Mouse (Mus musculus): Measurements from ENCODE around the gene Ufsp1. TPM values are rescaled to one million over a fixed set of nuclear protein-coding genes. Genes with fewer than 3 reads are reported as not detected.
A peak's percentile ranks its signal among the peaks of the same experiment; 100 is the strongest.
"Not testable (repeated sequence)": the region's sequence is repeated elsewhere in the genome, so short reads cannot be mapped to it uniquely, and the experiment has no call there.

Ufsp1 gene
- total and polyA plus RNA-seq, 2 experiments = 1.4 to 6.3 TPM

GRCm38 (mm10) chr5:137277360-137278342 lies 16.8 kb upstream of the Ufsp1 start:
- H3K27ac ChIP-seq (replicated peaks; ENCODE audit: insufficient read depth, low read depth, low read length) = no peak overlapping the region
- H3K27me3 ChIP-seq (ENCODE audit: control insufficient read depth, insufficient read depth, low read length) = peaks cover 4% of the 10 kb centered on the region; the same call in 1 of the 2 replicates
- no peaks in the 10 kb centered on the region for H3K4me1 ChIP-seq (ENCODE audit: control insufficient read depth, insufficient read depth, low read length)
- no peaks in the 10 kb centered on the region for H3K36me3 ChIP-seq (ENCODE audit: control insufficient read depth, insufficient read depth, low read length)
- DNase-seq (ENCODE audit: extremely low read depth, low read depth, low spot score) = no peak
- no peaks in the 10 kb centered on the region for H3K79me2 ChIP-seq (ENCODE audit: control insufficient read depth, insufficient read depth, low read length)
- TF ChIP-seq CTCF (IDR thresholded peaks at IDR 0.05; ENCODE audit: low read depth, low read length) (peak; percentile 55), POLR2A (IDR thresholded peaks at IDR 0.05; ENCODE audit: extremely low read depth, insufficient read depth, low read length) (no peak)
- no peak overlapping the region for H3K4me3 ChIP-seq (ENCODE audit: insufficient read depth, low read depth, low read length)
- no peak overlapping the region for H3K9ac ChIP-seq (ENCODE audit: low read depth, low read length)
- 47% methylated on average over 18 of the region's 18 CpGs for WGBS

GRCm38 (mm10) chr5:137284411-137284810 lies 10.0 kb upstream of the Ufsp1 start:
- H3K27ac ChIP-seq (replicated peaks; ENCODE audit: insufficient read depth, low read depth, low read length); H3K4me3 ChIP-seq (ENCODE audit: insufficient read depth, low read depth, low read length); H3K4me1 ChIP-seq (ENCODE audit: control insufficient read depth, insufficient read depth, low read length); H3K9ac ChIP-seq (ENCODE audit: low read depth, low read length); DNase-seq (ENCODE audit: extremely low read depth, low read depth, low spot score); H3K79me2 ChIP-seq (ENCODE audit: control insufficient read depth, insufficient read depth, low read length); H3K36me3 ChIP-seq (ENCODE audit: control insufficient read depth, insufficient read depth, low read length): not testable (repeated sequence)
- WGBS = 78% methylated on average over 6 of the region's 6 CpGs
- H3K27me3 ChIP-seq (ENCODE audit: control insufficient read depth, insufficient read depth, low read length) = peaks cover 10% of the 10 kb centered on the region; the same call in 1 of the 2 replicates

GRCm38 (mm10) chr5:137285045-137285444 lies 9.4 kb upstream of the Ufsp1 start:
- Histone ChIP-seq H3K27me3 (ENCODE audit: control insufficient read depth, insufficient read depth, low read length) (peaks cover 10% of the 10 kb centered on the region; the same call in 1 of the 2 replicates), H3K27ac (replicated peaks; ENCODE audit: insufficient read depth, low read depth, low read length) (no peak overlapping the region), H3K9ac (ENCODE audit: low read depth, low read length) (no peak overlapping the region), H3K36me3 (ENCODE audit: control insufficient read depth, insufficient read depth, low read length) (no peaks in the 10 kb centered on the region), H3K4me1 (ENCODE audit: control insufficient read depth, insufficient read depth, low read length) (0 out of 2 replicates have a peak, but pooled peaks cover 3% of the 10 kb centered on the region), H3K79me2 (ENCODE audit: control insufficient read depth, insufficient read depth, low read length) (no peaks in the 10 kb centered on the region), H3K4me3 (ENCODE audit: insufficient read depth, low read depth, low read length) (no peak overlapping the region)
- 55% methylated on average over 5 of the region's 5 CpGs for WGBS
- DNase-seq (ENCODE audit: extremely low read depth, low read depth, low spot score) = no peak
- TF ChIP-seq CTCF (IDR thresholded peaks at IDR 0.05; ENCODE audit: low read depth, low read length) (peak; percentile 33; the same call in 1 of the 2 replicates), POLR2A (IDR thresholded peaks at IDR 0.05; ENCODE audit: extremely low read depth, insufficient read depth, low read length) (no peak)

- no peaks in the 10 kb centered on the region for H3K36me3 ChIP-seq (ENCODE audit: control insufficient read depth, insufficient read depth, low read length)
- 50% methylated on average over 7 of the region's 7 CpGs for WGBS
- no peak for TF ChIP-seq CTCF (IDR thresholded peaks at IDR 0.05; ENCODE audit: low read depth, low read length)
- TF ChIP-seq POLR2A (IDR thresholded peaks at IDR 0.05; ENCODE audit: extremely low read depth, insufficient read depth, low read length) = no peak
- H3K27ac ChIP-seq (replicated peaks; ENCODE audit: insufficient read depth, low read depth, low read length) = no peak overlapping the region
- no peaks in the 10 kb centered on the region for H3K79me2 ChIP-seq (ENCODE audit: control insufficient read depth, insufficient read depth, low read length)
- peaks cover 10% of the 10 kb centered on the region; the same call in 1 of the 2 replicates for H3K27me3 ChIP-seq (ENCODE audit: control insufficient read depth, insufficient read depth, low read length)
- H3K9ac ChIP-seq (ENCODE audit: low read depth, low read length) = no peak overlapping the region
- H3K4me1 ChIP-seq (ENCODE audit: control insufficient read depth, insufficient read depth, low read length) = 0 out of 2 replicates have a peak, but pooled peaks cover 3% of the 10 kb centered on the region
- DNase-seq (ENCODE audit: extremely low read depth, low read depth, low spot score) = no peak
- H3K4me3 ChIP-seq (ENCODE audit: insufficient read depth, low read depth, low read length) = no peak overlapping the region
These were observed 8.4 kb upstream of the Ufsp1 start for GRCm38 (mm10) chr5:137285986-137286385.

DNA sequence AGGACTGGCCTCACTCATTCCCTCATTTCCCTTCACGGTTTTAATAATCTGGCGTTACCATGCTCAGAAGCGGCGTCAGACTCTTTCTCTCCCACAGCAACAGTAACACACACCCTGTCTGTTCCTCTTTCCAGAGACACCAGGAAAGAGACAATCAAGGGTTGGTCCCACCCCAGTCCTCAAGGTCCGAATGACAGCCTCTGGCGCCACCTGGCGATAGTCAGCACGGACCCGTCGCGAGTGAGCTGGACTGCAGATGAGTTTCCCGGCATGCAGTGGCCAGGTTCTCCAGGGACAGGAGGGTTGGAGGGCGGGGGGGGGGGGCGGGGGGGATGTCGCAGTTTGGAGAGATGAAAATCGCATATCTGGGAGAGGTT lies 7.8 kb upstream of the Ufsp1 start:
- DNase-seq (ENCODE audit: extremely low read depth, low read depth, low spot score) = peak; percentile 33
- H3K27me3 ChIP-seq (ENCODE audit: control insufficient read depth, insufficient read depth, low read length) = peaks cover 10% of the 10 kb centered on the region; the same call in 1 of the 2 replicates
- H3K79me2 ChIP-seq (ENCODE audit: control insufficient read depth, insufficient read depth, low read length) = no peaks in the 10 kb centered on the region
- no peak overlapping the region for H3K9ac ChIP-seq (ENCODE audit: low read depth, low read length)
- H3K36me3 ChIP-seq (ENCODE audit: control insufficient read depth, insufficient read depth, low read length) = no peaks in the 10 kb centered on the region
- no peak overlapping the region for H3K4me3 ChIP-seq (ENCODE audit: insufficient read depth, low read depth, low read length)
- 0 out of 2 replicates have a peak, but pooled peaks cover 3% of the 10 kb centered on the region for H3K4me1 ChIP-seq (ENCODE audit: control insufficient read depth, insufficient read depth, low read length)
- no peak overlapping the region for H3K27ac ChIP-seq (replicated peaks; ENCODE audit: insufficient read depth, low read depth, low read length)
- WGBS = 3% methylated on average over 16 of the region's 16 CpGs
- TF ChIP-seq POLR2A (IDR thresholded peaks at IDR 0.05; ENCODE audit: extremely low read depth, insufficient read depth, low read length) = no peak
- TF ChIP-seq CTCF (IDR thresholded peaks at IDR 0.05; ENCODE audit: low read depth, low read length) = peak; percentile 94

Measured in liver, adult 2 months (tissue).